Mouse (Mus musculus): ENCODE results near the gene Sst. TPM values are rescaled to one million over a fixed set of nuclear protein-coding genes. Genes with fewer than 3 reads are reported as not detected.

Sst gene
- total and polyA plus RNA-seq, 3 experiments: not detected

DNA sequence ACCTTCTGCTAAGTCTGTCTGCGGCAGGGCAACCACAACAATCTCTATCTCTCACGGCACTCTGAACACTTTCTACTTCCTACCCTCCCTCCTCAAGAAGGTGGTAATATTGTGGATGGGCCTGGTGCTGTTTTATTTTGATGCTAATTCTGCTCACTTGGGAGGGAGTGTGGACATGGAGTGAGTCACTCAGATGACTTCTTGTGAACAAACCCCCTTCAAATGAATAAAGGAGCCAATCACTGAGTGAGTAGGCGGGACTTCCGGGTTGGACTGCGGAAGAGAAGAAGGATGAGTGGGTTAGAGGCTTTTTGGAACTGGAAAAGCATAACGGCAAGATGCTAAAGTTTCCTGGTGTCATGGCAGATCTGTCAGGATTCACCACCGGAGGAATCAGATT lies 10.7 kb upstream of the Sst start:
- Histone ChIP-seq H3K27me3 (ENCODE audit: control insufficient read depth in 1 of 2, insufficient read depth in 2 of 2, low read length in 2 of 2) (no peaks in the 10 kb centered on the region), H3K9me3 (replicated peaks; ENCODE audit: insufficient read depth, low read length) (no peaks in the 10 kb centered on the region; the same call in 1 of the 2 replicates), H3K9ac (ENCODE audit: control insufficient read depth, low read depth, low read length, poor library complexity, severe bottlenecking) (no peak overlapping the region), H3K4me3 (ENCODE audit: control insufficient read depth in 1 of 2, insufficient read depth in 1 of 2, low read depth in 2 of 2, low read length in 2 of 2) (no peak overlapping the region), H3K27ac (ENCODE audit: control insufficient read depth, low read depth, low read length) (no peak overlapping the region), H3K4me1 (ENCODE audit: control insufficient read depth in 1 of 2, insufficient read depth in 2 of 2, low read length in 2 of 2) (no peaks in the 10 kb centered on the region), H3K36me3 (ENCODE audit: control insufficient read depth in 1 of 2, insufficient read depth in 2 of 2, low read length in 2 of 2) (no peaks in the 10 kb centered on the region), H3K79me2 (ENCODE audit: control insufficient read depth, insufficient read depth, low read length, poor library complexity) (no peaks in the 10 kb centered on the region)
- no peak for TF ChIP-seq KAT2A (conservative IDR thresholded peaks at IDR 0.05; ENCODE audit: low read depth, low read length)
- no peak for TF ChIP-seq POLR2AphosphoS2 (IDR thresholded peaks at IDR 0.05; ENCODE audit: low read length)
- DNase-seq (ENCODE audit: low read depth, low spot score): no peak

DNA sequence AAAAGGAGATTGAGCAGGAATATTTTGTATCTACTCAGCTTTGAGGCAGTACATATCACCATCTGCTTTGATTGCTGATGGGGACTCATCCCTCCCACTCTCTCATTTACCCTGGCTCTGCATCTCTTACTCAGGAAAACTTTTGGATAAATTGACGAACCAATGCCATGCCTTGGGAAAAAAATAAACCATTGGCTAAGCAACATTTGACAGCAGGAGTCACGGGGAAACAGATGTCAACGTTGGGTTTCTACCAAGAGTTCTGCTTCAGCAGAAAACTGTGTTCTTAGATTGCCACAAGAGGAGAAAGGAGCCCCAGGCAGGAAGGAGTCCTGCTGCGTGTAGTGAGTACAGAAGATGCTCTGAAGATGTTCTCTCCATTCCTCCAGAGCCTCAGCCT lies 9.3 kb upstream of the Sst start:
- no peak for TF ChIP-seq ELF1 (IDR thresholded peaks at IDR 0.05; ENCODE audit: low read depth, low read length)
- no peak for TF ChIP-seq CHD2 (IDR thresholded peaks at IDR 0.05; ENCODE audit: low read length)
- TF ChIP-seq HCFC1 (IDR thresholded peaks at IDR 0.05; ENCODE audit: low read depth, low read length): no peak
- no peak for TF ChIP-seq MAX (IDR thresholded peaks at IDR 0.05; ENCODE audit: low read length)
- no peak for TF ChIP-seq BHLHE40 (IDR thresholded peaks at IDR 0.05; ENCODE audit: borderline replicate concordance, low read depth, low read length)
- no peak for TF ChIP-seq JUND (IDR thresholded peaks at IDR 0.05; ENCODE audit: low read depth, low read length)
- TF ChIP-seq E2F4 (IDR thresholded peaks at IDR 0.05; ENCODE audit: borderline replicate concordance, low read depth, low read length): no peak
- no peak for TF ChIP-seq TCF12 (IDR thresholded peaks at IDR 0.05; ENCODE audit: low read depth, low read length)
- H3K9me3 ChIP-seq (replicated peaks; ENCODE audit: insufficient read depth, low read length): no peaks in the 10 kb centered on the region; the same call in 1 of the 2 replicates
- H3K36me3 ChIP-seq (ENCODE audit: control insufficient read depth in 1 of 2, insufficient read depth in 2 of 2, low read length in 2 of 2): no peaks in the 10 kb centered on the region
- H3K4me3 ChIP-seq (ENCODE audit: control insufficient read depth in 1 of 2, insufficient read depth in 1 of 2, low read depth in 2 of 2, low read length in 2 of 2): no peak overlapping the region
- no peak for DNase-seq (ENCODE audit: low read depth, low spot score)
- no peaks in the 10 kb centered on the region for H3K79me2 ChIP-seq (ENCODE audit: control insufficient read depth, insufficient read depth, low read length, poor library complexity)
- H3K4me1 ChIP-seq (ENCODE audit: control insufficient read depth in 1 of 2, insufficient read depth in 2 of 2, low read length in 2 of 2): no peaks in the 10 kb centered on the region
- H3K9ac ChIP-seq (ENCODE audit: control insufficient read depth, low read depth, low read length, poor library complexity, severe bottlenecking): no peak overlapping the region
- no peak overlapping the region for H3K27ac ChIP-seq (ENCODE audit: control insufficient read depth, low read depth, low read length)
- no peaks in the 10 kb centered on the region for H3K27me3 ChIP-seq (ENCODE audit: control insufficient read depth in 1 of 2, insufficient read depth in 2 of 2, low read length in 2 of 2)

DNA sequence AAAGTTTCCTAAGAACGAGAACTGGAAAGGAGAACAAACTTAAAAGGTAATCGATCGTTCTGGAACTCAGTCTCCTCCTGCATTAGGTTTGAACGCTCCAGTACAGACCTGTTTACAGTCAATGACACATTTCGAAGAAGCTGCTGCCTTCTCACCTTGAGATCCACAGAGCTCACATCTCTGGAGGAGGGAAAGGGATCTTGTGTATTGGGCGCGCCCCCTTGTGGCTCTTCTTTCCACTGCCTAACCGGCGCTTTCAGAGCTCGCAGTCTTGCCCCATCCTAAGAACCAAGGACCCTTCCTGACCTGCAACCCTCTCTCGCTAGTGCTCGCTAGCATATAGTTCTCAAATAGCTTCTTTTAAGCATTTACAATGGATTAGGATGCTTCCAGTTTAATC lies 8.1 kb upstream of the Sst start:
- no peak for TF ChIP-seq EP300 (IDR thresholded peaks at IDR 0.05; ENCODE audit: low read depth in 1 of 2, low read length in 2 of 2)
- peak in 1 of 3 experiments; percentile 2; a peak in 1 of 6 replicates for TF ChIP-seq CTCF (IDR thresholded peaks at IDR 0.05 in 2 of 3, conservative IDR thresholded peaks at IDR 0.05 in 1 of 3; ENCODE audit: control insufficient read depth in 1 of 3, insufficient read depth in 1 of 3, low read depth in 2 of 3, low read length in 3 of 3, poor library complexity in 1 of 3, severe bottlenecking in 1 of 3)
- DNase-seq (ENCODE audit: low read depth, low spot score): no peak
- H3K27me3 ChIP-seq (ENCODE audit: control insufficient read depth in 1 of 2, insufficient read depth in 2 of 2, low read length in 2 of 2): no peaks in the 10 kb centered on the region
- H3K36me3 ChIP-seq (ENCODE audit: control insufficient read depth in 1 of 2, insufficient read depth in 2 of 2, low read length in 2 of 2): no peaks in the 10 kb centered on the region
- no peaks in the 10 kb centered on the region for H3K4me1 ChIP-seq (ENCODE audit: control insufficient read depth in 1 of 2, insufficient read depth in 2 of 2, low read length in 2 of 2)
- H3K79me2 ChIP-seq (ENCODE audit: control insufficient read depth, insufficient read depth, low read length, poor library complexity): no peaks in the 10 kb centered on the region
- H3K9ac ChIP-seq (ENCODE audit: control insufficient read depth, low read depth, low read length, poor library complexity, severe bottlenecking): no peak overlapping the region
- no peak overlapping the region for H3K4me3 ChIP-seq (ENCODE audit: control insufficient read depth in 1 of 2, insufficient read depth in 1 of 2, low read depth in 2 of 2, low read length in 2 of 2)
- H3K9me3 ChIP-seq (replicated peaks; ENCODE audit: insufficient read depth, low read length): no peaks in the 10 kb centered on the region; the same call in 1 of the 2 replicates
- no peak overlapping the region for H3K27ac ChIP-seq (ENCODE audit: control insufficient read depth, low read depth, low read length)
